Mouse (Mus musculus) myocyte (in vitro differentiated cells): ENCODE measurements around the gene Lama5. TPM values are rescaled to one million over a fixed set of nuclear protein-coding genes. Genes with fewer than 3 reads are reported as not detected.

Source experiments
- H3K27me3 ChIP-seq: one replicate; pipeline ENCODE4 v1.6.1; 2011; ENCODE audit not compliant: control insufficient read depth, insufficient read depth, insufficient read length
- H3K36me3 ChIP-seq: one replicate; pipeline ENCODE4 v1.6.1; 2011; ENCODE audit not compliant: control insufficient read depth, insufficient read depth
- H3K4me2 ChIP-seq: one replicate; pipeline ENCODE4 v1.6.1; 2011; ENCODE audit warnings: low read depth, control low read depth
- H3K4me3 ChIP-seq: one replicate; pipeline ENCODE4 v1.5.1; 2011; ENCODE audit warnings: mild to moderate bottlenecking, control low read depth, moderate library complexity
- H3K79me2 ChIP-seq: one replicate; pipeline ENCODE4 v1.6.1; 2011; ENCODE audit not compliant: control insufficient read depth, insufficient read depth
- H3ac ChIP-seq: one replicate; pipeline ENCODE4 v1.6.1; 2011; ENCODE audit not compliant: control insufficient read depth, insufficient read length
- CEBPB ChIP-seq: IDR thresholded peaks from 2 replicates; pipeline ENCODE4 v1.6.1; 2011; ENCODE audit warnings: mild to moderate bottlenecking, moderate library complexity; ENCODE audit not compliant: poor library complexity, insufficient read depth, severe bottlenecking
- E2F4 ChIP-seq: IDR thresholded peaks from one replicate; pipeline ENCODE4 v1.6.1; 2011; ENCODE audit warnings: mild to moderate bottlenecking, control low read depth, moderate library complexity; ENCODE audit not compliant: insufficient read depth
- MAX ChIP-seq: IDR thresholded peaks from one replicate; pipeline ENCODE4 v1.6.1; 2011; ENCODE audit warnings: low read depth, mild to moderate bottlenecking, control low read depth
- MYOD1 ChIP-seq, 3 experiments: IDR thresholded peaks; one replicate each; pipeline ENCODE4 v1.6.1; 2011; ENCODE audit warnings: control low read depth in 2 of 3, low read depth in 2 of 3, mild to moderate bottlenecking in 2 of 3, moderate library complexity in 1 of 3; ENCODE audit not compliant: insufficient read length in 2 of 3, control insufficient read depth in 1 of 3
- MYOG ChIP-seq, 3 experiments: IDR thresholded peaks; one replicate each; pipeline ENCODE4 v1.6.1; 2011; ENCODE audit warnings: control low read depth in 2 of 3, low read depth in 2 of 3, mild to moderate bottlenecking in 2 of 3; ENCODE audit not compliant: insufficient read length in 2 of 3, control insufficient read depth in 1 of 3, insufficient read depth in 1 of 3
- POLR2A ChIP-seq: IDR thresholded peaks from one replicate; pipeline ENCODE4 v1.6.1; 2011; ENCODE audit warnings: low read depth, mild to moderate bottlenecking, control low read depth, moderate library complexity; ENCODE audit not compliant: insufficient read length
- POLR2AphosphoS2 ChIP-seq: IDR thresholded peaks from one replicate; pipeline ENCODE4 v1.6.1; 2011; ENCODE audit warnings: low read depth, control low read depth; ENCODE audit not compliant: insufficient read length
- REST ChIP-seq: IDR thresholded peaks from one replicate; pipeline ENCODE4 v1.6.1; 2011; ENCODE audit warnings: mild to moderate bottlenecking, control low read depth, moderate library complexity; ENCODE audit not compliant: insufficient read depth, insufficient read length
- SRF ChIP-seq: IDR thresholded peaks from one replicate; pipeline ENCODE4 v1.6.1; 2011; ENCODE audit warnings: low read depth; ENCODE audit not compliant: control insufficient read depth, insufficient read length
- TCF12 ChIP-seq: IDR thresholded peaks from one replicate; pipeline ENCODE4 v1.6.1; 2011; ENCODE audit warnings: mild to moderate bottlenecking, control low read depth; ENCODE audit not compliant: poor library complexity, insufficient read depth, severe bottlenecking
- TCF3 ChIP-seq: IDR thresholded peaks from one replicate; pipeline ENCODE4 v1.6.1; 2011; ENCODE audit warnings: low read depth, control low read depth; ENCODE audit not compliant: insufficient read length
- USF1 ChIP-seq: IDR thresholded peaks from one replicate; pipeline ENCODE4 v1.6.1; 2011; ENCODE audit warnings: low read depth, mild to moderate bottlenecking, control low read depth, moderate library complexity
- polyA plus RNA-seq: library from polyadenylated mRNA; unstranded; fragments of >200 nt; fragmentation: generic; extraction: Trizol; gene quantifications from one replicate; pipeline ENCODE4 v1.2.1, GENCODE M21; 2012; ENCODE audit warnings: missing spikeins

Gene Lama5
- polyA plus RNA-seq, 1 experiment, result 80.8 TPM

DNA sequence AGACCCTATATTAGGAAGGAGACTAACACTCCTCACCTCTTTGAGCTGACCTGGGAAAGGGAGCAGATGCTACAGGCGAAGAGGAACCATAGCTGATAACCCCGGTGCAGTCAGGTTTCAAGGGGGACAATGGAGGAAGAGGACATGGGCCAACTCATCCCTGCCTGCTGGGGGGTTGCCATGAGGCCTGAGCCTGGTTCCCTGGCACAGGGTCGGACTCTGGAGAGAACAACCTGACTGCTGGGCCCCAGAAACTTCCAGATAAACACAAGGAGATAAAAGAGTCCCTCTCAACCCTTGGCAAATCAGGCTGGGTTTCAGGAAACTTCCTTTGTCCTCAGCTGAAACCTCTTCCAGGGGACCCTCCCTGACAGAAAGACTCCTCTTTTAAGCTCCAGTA lies 7.4 kb downstream of the Lama5 start:
- Histone ChIP-seq H3K79me2 (peaks cover 34% of the 10 kb centered on the region), H3K4me3 (no peak overlapping the region), H3K36me3 (peaks cover 3% of the 10 kb centered on the region), H3K4me2 (peak overlapping the region; percentile 63), H3K27me3 (no peaks in the 10 kb centered on the region), H3ac (no peak overlapping the region)
- TF ChIP-seq USF1, result no peak
- no peak for TF ChIP-seq MAX
- no peak for TF ChIP-seq POLR2AphosphoS2
- no peak for TF ChIP-seq TCF3
- TF ChIP-seq SRF, result no peak
- TF ChIP-seq MYOG (IDR thresholded peaks at IDR 0.05; ENCODE audit: control insufficient read depth in 1 of 3, insufficient read depth in 1 of 3, insufficient read length in 2 of 3, low read depth in 2 of 3), result no peak
- TF ChIP-seq MYOD1 (IDR thresholded peaks at IDR 0.05; ENCODE audit: control insufficient read depth in 1 of 3, insufficient read length in 2 of 3, low read depth in 2 of 3), result no peak
- TF ChIP-seq TCF12, result no peak
- no peak for TF ChIP-seq CEBPB
- TF ChIP-seq POLR2A, result no peak
- TF ChIP-seq E2F4, result no peak
- TF ChIP-seq REST, result no peak

DNA sequence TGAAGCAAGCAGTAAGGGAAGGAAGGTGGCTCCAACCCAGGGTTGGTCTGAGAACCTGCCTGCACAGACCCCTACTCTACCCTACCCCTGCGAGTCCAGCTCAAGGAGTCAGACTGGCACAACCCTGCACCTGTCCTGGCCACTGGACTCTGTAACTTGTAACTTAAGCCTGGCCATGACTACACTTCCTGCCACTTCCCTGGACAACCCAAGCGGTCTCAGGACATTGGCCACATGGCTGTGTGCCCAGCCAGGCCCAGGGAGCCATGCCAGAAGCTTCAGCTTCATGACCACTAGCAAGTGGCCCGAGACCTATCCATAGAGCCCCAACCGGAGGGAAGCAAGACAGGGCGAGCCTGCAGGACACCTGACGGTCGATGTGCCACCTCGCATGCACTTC lies 8.1 kb downstream of the Lama5 start:
- Histone ChIP-seq H3K4me3 (no peak overlapping the region), H3ac (no peak overlapping the region), H3K27me3 (no peaks in the 10 kb centered on the region), H3K4me2 (peak overlapping the region; percentile 63), H3K79me2 (peaks cover 29% of the 10 kb centered on the region), H3K36me3 (peaks cover 3% of the 10 kb centered on the region)
- TF ChIP-seq CEBPB (no peak), MYOG (IDR thresholded peaks at IDR 0.05; ENCODE audit: control insufficient read depth in 1 of 3, insufficient read depth in 1 of 3, insufficient read length in 2 of 3, low read depth in 2 of 3) (peak; percentile 58 to 91 (median 61)), TCF12 (peak; percentile 24), TCF3 (peak; percentile 26), USF1 (peak; percentile 1), MYOD1 (IDR thresholded peaks at IDR 0.05; ENCODE audit: control insufficient read depth in 1 of 3, insufficient read length in 2 of 3, low read depth in 2 of 3) (peak; percentile 62 to 95 (median 93)), POLR2AphosphoS2 (no peak), SRF (no peak), E2F4 (no peak), MAX (no peak), REST (no peak), POLR2A (no peak)

DNA sequence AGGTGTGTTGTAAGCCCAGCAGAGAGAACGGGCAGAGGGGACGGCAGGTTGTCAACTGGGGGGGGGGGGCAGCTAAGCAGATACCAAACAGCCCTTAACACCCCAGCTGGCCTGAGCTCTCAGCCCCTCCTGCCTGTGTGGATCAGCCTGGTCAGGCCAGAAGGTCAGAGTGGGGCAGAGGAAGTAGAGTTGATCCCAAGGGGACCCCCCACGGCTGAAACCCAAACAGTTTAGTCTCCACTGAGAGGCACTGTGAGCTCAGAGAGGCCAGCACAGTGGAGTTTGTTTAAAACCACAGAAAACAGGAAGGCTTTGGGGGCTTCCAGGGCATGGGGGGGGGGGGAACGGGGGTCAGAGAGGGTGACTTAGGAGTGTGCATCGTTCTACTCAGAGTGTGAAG lies 8.7 kb downstream of the Lama5 start:
- H3K4me2 ChIP-seq, result peak overlapping the region; percentile 63
- no peak overlapping the region for H3ac ChIP-seq
- H3K4me3 ChIP-seq, result no peak overlapping the region
- H3K79me2 ChIP-seq, result peaks cover 24% of the 10 kb centered on the region
- no peak for TF ChIP-seq CEBPB
- no peak for TF ChIP-seq POLR2A
- TF ChIP-seq SRF, result no peak
- TF ChIP-seq REST, result no peak
- no peak for TF ChIP-seq TCF3
- TF ChIP-seq USF1, result no peak
- no peak for TF ChIP-seq POLR2AphosphoS2
- no peak for TF ChIP-seq MAX
- TF ChIP-seq E2F4, result no peak
- TF ChIP-seq TCF12, result no peak
- no peak for TF ChIP-seq MYOG (IDR thresholded peaks at IDR 0.05; ENCODE audit: control insufficient read depth in 1 of 3, insufficient read depth in 1 of 3, insufficient read length in 2 of 3, low read depth in 2 of 3)
- no peak for TF ChIP-seq MYOD1 (IDR thresholded peaks at IDR 0.05; ENCODE audit: control insufficient read depth in 1 of 3, insufficient read length in 2 of 3, low read depth in 2 of 3)
- peaks cover 3% of the 10 kb centered on the region for H3K36me3 ChIP-seq
- H3K27me3 ChIP-seq, result no peaks in the 10 kb centered on the region

DNA sequence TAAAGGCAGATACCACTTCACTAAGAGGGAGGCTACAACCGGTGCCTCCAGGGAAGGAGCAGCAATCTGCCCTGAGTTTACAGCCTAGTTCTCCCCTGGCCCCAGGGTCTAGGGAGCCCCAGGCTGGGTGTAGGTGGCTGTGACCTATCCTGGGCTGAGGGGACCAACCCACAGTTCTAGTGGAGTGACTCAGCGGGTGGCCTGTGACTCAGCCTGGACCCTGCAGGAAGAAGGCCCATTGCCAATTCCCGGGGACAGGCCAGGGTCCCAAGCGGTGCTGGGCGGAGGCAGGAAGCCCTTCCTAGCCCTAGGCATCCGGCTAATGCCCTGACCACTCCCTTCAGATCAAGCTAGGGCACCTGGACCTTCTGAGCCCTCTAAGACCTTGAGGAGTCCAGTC lies 9.7 kb downstream of the Lama5 start:
- peaks cover 3% of the 10 kb centered on the region for H3K36me3 ChIP-seq
- TF ChIP-seq MYOG (IDR thresholded peaks at IDR 0.05; ENCODE audit: control insufficient read depth in 1 of 3, insufficient read depth in 1 of 3, insufficient read length in 2 of 3, low read depth in 2 of 3) (peak in 1 of 3 experiments; percentile 28), POLR2A (no peak)
- no peak overlapping the region for H3K4me3 ChIP-seq
- no peaks in the 10 kb centered on the region for H3K27me3 ChIP-seq
- peak overlapping the region; percentile 68 for H3K4me2 ChIP-seq
- no peak overlapping the region for H3ac ChIP-seq
- peaks cover 21% of the 10 kb centered on the region for H3K79me2 ChIP-seq

DNA sequence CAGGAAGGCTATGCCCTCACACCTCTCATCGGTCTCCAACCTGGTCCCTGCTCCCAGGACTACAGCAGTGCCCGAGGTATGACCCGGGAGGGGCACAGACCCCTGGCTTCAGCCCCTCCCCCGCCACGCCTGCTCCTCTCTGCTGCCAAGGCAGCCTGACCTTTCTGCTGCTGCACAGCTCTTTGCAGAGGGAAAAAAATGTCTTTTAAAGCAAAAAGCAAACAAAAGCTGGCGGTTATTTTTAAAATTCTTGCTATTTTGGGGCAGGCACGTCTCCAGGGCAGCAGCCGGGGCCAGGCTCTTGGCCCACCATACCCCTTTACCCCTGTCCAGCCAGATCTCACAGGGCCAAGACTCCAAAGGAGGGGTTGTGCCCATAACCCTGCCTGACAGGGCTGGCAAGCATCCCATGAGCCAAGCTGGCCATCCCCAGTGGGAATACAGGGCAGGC lies 10.6 kb downstream of the Lama5 start:
- Histone ChIP-seq H3K36me3 (peaks cover 3% of the 10 kb centered on the region), H3K27me3 (no peaks in the 10 kb centered on the region), H3K4me2 (peak overlapping the region; percentile 68), H3K4me3 (no peak overlapping the region), H3ac (no peak overlapping the region), H3K79me2 (peaks cover 27% of the 10 kb centered on the region)
- TF ChIP-seq REST (no peak), MYOD1 (IDR thresholded peaks at IDR 0.05; ENCODE audit: control insufficient read depth in 1 of 3, insufficient read length in 2 of 3, low read depth in 2 of 3) (no peak), POLR2A (no peak), TCF3 (no peak), CEBPB (no peak), MAX (no peak), E2F4 (no peak), USF1 (no peak), POLR2AphosphoS2 (no peak), MYOG (IDR thresholded peaks at IDR 0.05; ENCODE audit: control insufficient read depth in 1 of 3, insufficient read depth in 1 of 3, insufficient read length in 2 of 3, low read depth in 2 of 3) (no peak), TCF12 (no peak), SRF (no peak)
